Mouse (Mus musculus) central nervous system, embryonic 14 days (tissue): ENCODE measurements around the gene Hirip3. TPM values are rescaled to one million over a fixed set of nuclear protein-coding genes. Genes with fewer than 3 reads are reported as not detected.

ENCODE experiments used
- polyA plus RNA-seq: library from polyadenylated mRNA; depleted of rRNA; stranded (reverse); fragments of >200 nt; gene quantifications from 2 replicates; pipeline ENCODE4 v1.2.3, GENCODE M21; 2012; rRNA removed

Gene Hirip3
- polyA plus RNA-seq = 94.8 and 104 TPM in 2 replicates

GRCm38 (mm10) chr7:126861429-126862130 is at the start of gene Hirip3:
Hirip3 (plus strand) TSS chr7:126861972.

GRCm38 (mm10) chr7:126831539-126831938 is 30.2 kb upstream of the Hirip3 start, which contains the start of gene 4930451I11Rik:
4930451I11Rik (minus strand) TSS chr7:126831639.

GRCm38 (mm10) chr7:126847116-126847420 is 14.7 kb upstream of the Hirip3 start, which contains the start of gene Doc2a:
Doc2a (plus strand) TSS chr7:126847416.

GRCm38 (mm10) chr7:126862147-126862784 is 494 bp downstream of the Hirip3 start, which contains the start of gene Ino80e:
Ino80e (minus strand) TSS chr7:126862377.

GRCm38 (mm10) chr7:126884286-126885164 is 22.8 kb downstream of the Hirip3 start, which contains the start of gene Taok2:
Taok2 (minus strand) TSS chr7:126884703.

Other genes with a start within 250 kb of the Hirip3 start
- 7.5 and 10.1 TPM in 2 replicates for gene Nupr1, start 231.1 kb upstream of the Hirip3 start, polyA plus RNA-seq
- gene Sgf29, start 212.7 kb upstream of the Hirip3 start, polyA plus RNA-seq = 57.0 and 60.0 TPM in 2 replicates
- gene Sult1a1, start 185.5 kb upstream of the Hirip3 start, polyA plus RNA-seq = 2.0 and 3.4 TPM in 2 replicates
- gene Bola2, start 166.6 kb upstream of the Hirip3 start, polyA plus RNA-seq = 60.3 and 69.1 TPM in 2 replicates
- gene Slx1b, start 166.2 kb upstream of the Hirip3 start, polyA plus RNA-seq = 43.9 and 47.4 TPM in 2 replicates
- 87.6 and 91.0 TPM in 2 replicates for gene Coro1a, start 154.2 kb upstream of the Hirip3 start, polyA plus RNA-seq
- gene Mapk3, start 102.4 kb upstream of the Hirip3 start, polyA plus RNA-seq = 176 and 184 TPM in 2 replicates
- gene Gdpd3, start 95.6 kb upstream of the Hirip3 start, polyA plus RNA-seq = 10.8 and 13.6 TPM in 2 replicates
- gene Ypel3, start 85.0 kb upstream of the Hirip3 start, polyA plus RNA-seq = 193 and 202 TPM in 2 replicates
- 1.8 and 1.9 TPM in 2 replicates for gene Tbx6, start 80.5 kb upstream of the Hirip3 start, polyA plus RNA-seq
- 212 and 213 TPM in 2 replicates for gene Ppp4c, start 69.5 kb upstream of the Hirip3 start, polyA plus RNA-seq
- 145 and 162 TPM in 2 replicates for gene Fam57b, start 64.3 kb upstream of the Hirip3 start, polyA plus RNA-seq
- not detected in 2 replicates for gene 4930451I11Rik, start 30.3 kb upstream of the Hirip3 start, polyA plus RNA-seq
- gene Doc2a, start 14.6 kb upstream of the Hirip3 start, polyA plus RNA-seq = 9.8 and 10.8 TPM in 2 replicates
- gene Ino80e, start 405 bp downstream of the Hirip3 start, polyA plus RNA-seq = 82.6 and 86.4 TPM in 2 replicates
- 103 and 114 TPM in 2 replicates for gene Taok2, start 22.7 kb downstream of the Hirip3 start, polyA plus RNA-seq
- gene Tmem219, start 60.9 kb downstream of the Hirip3 start, polyA plus RNA-seq = 30.6 and 32.0 TPM in 2 replicates
- 88.9 and 93.8 TPM in 2 replicates for gene Kctd13, start 66.9 kb downstream of the Hirip3 start, polyA plus RNA-seq
- 16.9 and 17.6 TPM in 2 replicates for gene Asphd1, start 87.6 kb downstream of the Hirip3 start, polyA plus RNA-seq
- gene Sez6l2, start 88.6 kb downstream of the Hirip3 start, polyA plus RNA-seq = 72.8 and 76.2 TPM in 2 replicates
- gene Cdipt, start 113.9 kb downstream of the Hirip3 start, polyA plus RNA-seq = 126 and 133 TPM in 2 replicates
- gene Cdiptos, start 114.1 kb downstream of the Hirip3 start, polyA plus RNA-seq = 0.85 and 0.95 TPM in 2 replicates
- gene Mvp, start 152.6 kb downstream of the Hirip3 start, polyA plus RNA-seq = 3.9 and 5.7 TPM in 2 replicates
- gene Pagr1b, start 154.5 kb downstream of the Hirip3 start, polyA plus RNA-seq = 1.4 and 1.5 TPM in 2 replicates
- 15.3 and 18.9 TPM in 2 replicates for gene Pagr1a, start 155.4 kb downstream of the Hirip3 start, polyA plus RNA-seq
- 111 and 124 TPM in 2 replicates for gene Gm42742, start 159.1 kb downstream of the Hirip3 start, polyA plus RNA-seq
- 54.6 and 70.1 TPM in 2 replicates for gene Prrt2, start 159.2 kb downstream of the Hirip3 start, polyA plus RNA-seq
- 309 and 326 TPM in 2 replicates for gene Maz, start 165.1 kb downstream of the Hirip3 start, polyA plus RNA-seq
- 42.4 and 56.6 TPM in 2 replicates for gene Kif22, start 180.5 kb downstream of the Hirip3 start, polyA plus RNA-seq
- gene Zg16, start 225.4 kb downstream of the Hirip3 start, polyA plus RNA-seq = 0.10 TPM in 1 of 2 replicates, not detected in the other
- gene AI467606, start 229.4 kb downstream of the Hirip3 start, polyA plus RNA-seq = 2.1 TPM in 2 replicates